Mouse (Mus musculus) MN1 (cell line): Measurements from ENCODE around the gene Axl.

ENCODE experiments used
- DNase-seq: peaks from one replicate; pipeline ENCODE4 v3.0.0-alpha.2; 2016; ENCODE audit warnings: low spot score

Axl gene

GRCm38 (mm10) chr7:25788220-25789128 is at the start of gene Axl:
Gene Axl (minus strand): TSS chr7:25788705.
- DNase-seq, result peak; percentile 36

GRCm38 (mm10) chr7:25835188-25835891 is 46.8 kb upstream of the Axl start:
- DNase-seq, result no peak

DNA sequence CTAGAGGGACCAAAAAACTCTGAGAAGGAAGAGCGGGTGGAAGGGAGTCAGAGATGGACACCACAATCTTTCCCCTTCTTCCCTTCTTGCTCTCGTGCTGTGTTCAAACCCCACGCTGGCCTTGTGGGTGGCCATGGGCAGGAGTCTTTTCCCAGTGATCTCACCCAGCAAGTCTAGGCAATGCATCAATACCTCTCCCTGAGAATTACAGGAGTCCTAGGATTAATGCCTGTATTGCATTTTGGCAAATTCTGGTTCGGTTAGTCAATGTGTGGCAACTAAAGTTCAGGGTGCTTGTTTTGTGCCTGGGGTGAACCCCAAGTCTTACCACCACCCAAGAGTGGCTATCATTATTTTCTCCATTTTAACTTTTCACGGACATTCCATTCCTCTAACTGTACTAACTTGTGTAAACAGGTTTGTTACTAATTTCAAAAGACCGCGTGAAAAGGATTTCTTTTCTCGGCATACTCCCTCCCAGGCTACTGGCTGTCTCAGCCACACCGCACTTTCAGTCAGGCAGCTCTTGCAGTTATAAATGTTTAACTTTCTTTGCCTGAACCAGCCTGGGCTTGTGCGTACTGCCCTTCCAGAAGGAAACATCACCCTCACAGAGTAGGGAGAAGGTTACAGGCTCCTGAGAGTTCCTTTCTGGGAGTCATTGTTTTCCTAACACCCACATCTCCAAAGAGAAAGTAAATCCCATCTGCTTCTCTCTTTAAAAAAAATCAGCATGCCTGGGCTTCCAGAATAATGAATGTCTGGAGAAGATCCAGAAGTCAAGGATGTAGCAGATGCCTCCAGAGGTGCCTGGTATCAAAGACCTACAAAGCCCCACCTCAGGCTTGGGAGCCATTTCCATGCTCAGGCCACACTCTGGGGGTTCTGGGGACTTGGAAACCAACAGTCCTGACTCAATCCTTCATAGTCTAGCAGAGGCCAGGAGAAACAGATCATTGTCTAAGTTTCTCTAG is 43.3 kb upstream of the Axl start:
- peak; percentile 41 for DNase-seq

DNA sequence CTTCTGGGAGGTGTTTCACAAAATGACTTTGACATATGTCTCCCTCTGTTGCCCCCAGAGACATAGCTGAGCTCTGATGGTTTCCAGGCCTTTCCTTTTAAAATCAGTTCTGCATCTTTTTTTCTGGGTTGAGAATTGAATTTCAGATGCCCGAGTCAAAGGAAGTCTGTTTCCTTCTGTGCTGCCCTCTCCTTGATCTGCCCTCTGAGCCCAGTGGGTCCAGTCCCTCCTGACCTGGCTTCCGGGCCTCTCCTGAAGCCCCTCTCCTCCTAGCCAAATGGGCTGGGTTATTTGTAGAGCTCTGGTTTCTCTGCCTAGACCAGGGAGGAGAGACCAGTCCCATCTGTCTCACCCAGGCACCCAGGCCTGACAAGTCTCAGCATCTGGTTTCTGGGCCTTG is 41.7 kb upstream of the Axl start:
- peak; percentile 79 for DNase-seq

- peak; percentile 44 for DNase-seq
Measured at GRCm38 (mm10) chr7:25827199-25827598, 38.7 kb upstream of the Axl start.

DNA sequence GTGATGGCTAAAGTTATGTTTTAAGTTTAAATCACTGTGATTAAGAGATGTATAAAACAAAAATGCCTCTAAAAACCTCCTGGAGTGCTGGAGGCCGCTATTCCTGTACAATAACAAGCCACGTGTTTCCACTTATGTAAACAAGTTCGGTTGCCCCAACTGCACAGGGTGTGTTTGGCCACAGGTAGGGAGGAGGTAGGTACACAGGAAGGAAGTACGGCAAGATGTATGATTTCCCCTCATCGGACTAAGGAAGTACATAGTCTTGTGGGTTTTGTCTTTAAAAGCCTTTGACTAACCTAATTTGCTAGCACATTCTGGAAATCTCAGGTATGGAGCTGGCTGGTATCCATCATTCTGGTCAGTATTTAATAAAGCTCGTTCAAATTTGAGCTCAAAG is 37.5 kb upstream of the Axl start:
- no peak for DNase-seq

- DNase-seq, result no peak
Measured at GRCm38 (mm10) chr7:25825043-25825442, 36.5 kb upstream of the Axl start.

GRCm38 (mm10) chr7:25816241-25816919 is 27.9 kb upstream of the Axl start, which contains the start of gene Cyp2s1:
Gene Cyp2s1 (minus strand): TSS chr7:25816913.
- DNase-seq, result peak; percentile 46

DNA sequence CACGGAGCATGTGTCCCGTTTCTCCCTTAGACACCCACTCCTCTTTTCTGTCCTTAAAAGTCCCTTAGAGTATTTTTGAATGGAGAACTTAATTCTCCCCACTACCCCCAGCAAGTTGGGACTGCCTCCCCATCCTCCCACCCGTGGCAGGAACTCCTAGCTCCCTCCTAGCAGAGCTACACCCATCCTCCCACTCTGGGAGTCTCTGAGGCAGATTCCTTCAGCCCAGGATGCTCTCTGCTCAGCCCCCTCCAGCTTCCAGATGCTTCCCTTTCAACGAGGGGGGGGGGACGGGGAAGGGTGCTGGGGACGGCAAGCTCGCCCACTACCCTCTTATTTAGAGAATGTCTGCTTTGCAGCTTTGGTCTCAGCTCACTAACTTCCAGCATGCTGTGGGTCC is 27.1 kb upstream of the Axl start:
- DNase-seq, result no peak

GRCm38 (mm10) chr7:25814711-25815110 is 26.2 kb upstream of the Axl start:
- no peak for DNase-seq

DNA sequence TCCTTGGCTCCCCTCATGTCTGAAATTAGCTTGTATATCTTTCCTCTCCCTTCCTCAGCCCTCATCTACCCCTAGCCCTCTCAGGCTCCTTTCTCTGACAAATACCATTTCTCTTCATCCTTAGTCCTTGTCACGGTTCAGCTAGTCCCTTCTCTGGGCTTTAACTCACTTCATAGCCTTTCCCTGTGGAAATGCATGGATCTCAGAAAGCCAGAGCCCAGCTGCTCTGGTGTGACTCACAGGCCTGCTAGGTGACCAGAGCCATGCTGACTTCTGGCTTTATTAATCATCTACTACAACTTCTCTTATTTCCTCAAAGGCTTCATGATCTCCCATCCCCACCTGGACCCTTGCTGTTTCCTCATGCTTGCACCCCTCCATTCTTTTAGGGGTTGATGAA is 23.7 kb upstream of the Axl start:
- DNase-seq, result peak; percentile 66

- peak; percentile 39 for DNase-seq
Measured at GRCm38 (mm10) chr7:25811716-25812115, 23.2 kb upstream of the Axl start.

DNA sequence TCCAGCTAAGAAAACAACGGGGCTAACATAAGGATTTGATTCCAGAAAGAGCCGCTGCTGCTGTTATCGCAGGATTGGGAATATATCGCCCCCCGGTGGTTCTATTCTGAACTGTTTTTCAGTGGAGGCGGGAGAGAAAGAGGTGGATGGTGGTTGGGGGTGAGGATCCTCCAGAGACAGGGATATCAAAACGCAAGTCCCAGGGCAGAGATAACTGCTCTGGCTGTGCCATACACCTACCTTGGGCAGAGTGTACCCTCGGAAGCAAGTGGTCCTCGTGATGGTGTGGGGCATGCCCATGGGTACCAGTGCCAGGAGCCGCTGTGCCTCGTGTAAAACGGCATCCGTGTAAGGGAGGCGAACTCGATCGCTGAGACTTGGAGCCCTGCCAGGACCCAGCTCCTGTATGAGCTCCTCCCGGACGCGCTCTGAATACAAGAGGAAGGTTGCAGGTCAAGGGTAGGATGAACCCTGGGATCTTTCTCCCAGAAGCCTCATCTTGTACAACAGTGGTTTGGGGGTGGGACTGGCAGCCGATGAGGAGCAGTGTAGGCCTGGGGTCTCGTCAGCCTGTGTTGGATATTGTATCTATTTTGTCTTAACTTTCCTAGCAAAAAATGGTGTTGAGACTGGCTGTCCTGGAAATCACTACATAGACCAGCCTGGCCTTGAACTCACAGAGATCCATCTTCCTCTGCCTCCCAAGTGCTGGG is 17.3 kb upstream of the Axl start:
- peak; percentile 70 for DNase-seq

DNA sequence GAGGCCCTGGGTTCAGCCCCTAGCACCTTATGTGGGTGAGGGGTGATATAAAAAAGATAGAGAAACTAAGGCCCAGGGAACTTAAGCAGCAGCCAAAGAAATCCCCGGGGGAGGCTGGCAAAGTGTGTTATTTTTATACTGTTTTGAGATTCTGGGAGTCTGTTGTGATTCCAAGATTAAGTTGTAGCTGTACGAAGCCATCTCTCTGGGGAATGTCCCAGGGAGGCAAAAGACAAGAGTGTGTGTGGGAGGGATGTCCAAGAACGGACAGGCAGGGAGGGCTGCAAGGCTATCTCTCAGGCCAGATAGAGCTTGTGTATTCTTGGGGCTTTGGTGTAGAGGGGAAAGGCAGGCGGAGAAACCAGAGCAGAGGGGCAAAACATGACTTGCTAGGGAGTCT is 16.3 kb upstream of the Axl start:
- DNase-seq, result peak; percentile 20

- no peak for DNase-seq
Measured at GRCm38 (mm10) chr7:25803460-25803859, 15.0 kb upstream of the Axl start.

- peak; percentile 80 for DNase-seq
Measured at GRCm38 (mm10) chr7:25802241-25803125, 14.0 kb upstream of the Axl start.

DNA sequence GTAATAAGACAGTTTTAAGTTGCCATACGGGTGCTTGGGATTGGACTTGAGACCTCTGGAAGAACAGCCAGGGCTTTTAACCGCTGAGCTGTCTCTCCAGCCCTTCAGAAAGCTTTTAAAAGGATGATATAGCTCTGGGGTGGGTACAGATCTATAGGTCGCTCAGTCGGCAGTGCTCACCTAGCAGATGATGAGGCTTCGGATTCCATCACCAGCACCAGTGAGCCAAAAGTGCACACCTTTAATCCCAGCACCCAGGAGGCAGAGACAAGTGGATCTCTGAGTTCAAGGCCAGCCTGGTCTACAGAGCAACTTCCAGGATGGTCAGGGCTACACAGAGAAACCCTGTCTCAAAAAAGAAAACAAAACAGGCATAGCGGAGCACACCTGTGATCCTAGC is 12.5 kb upstream of the Axl start:
- no peak for DNase-seq

- no peak for DNase-seq
Measured at GRCm38 (mm10) chr7:25799369-25799768, 10.9 kb upstream of the Axl start.

- no peak for DNase-seq
Measured at GRCm38 (mm10) chr7:25798540-25798939, 10.0 kb upstream of the Axl start.

GRCm38 (mm10) chr7:25794775-25795174 is 6.3 kb upstream of the Axl start:
- no peak for DNase-seq
